Mouse (Mus musculus): ENCODE measurements around the gene Gm10518. TPM values are rescaled to one million over a fixed set of nuclear protein-coding genes. Genes with fewer than 3 reads are reported as not detected.

Gm10518 gene
- polyA plus RNA-seq, 1 experiment from 2014 or later: 0.20 TPM

DNA sequence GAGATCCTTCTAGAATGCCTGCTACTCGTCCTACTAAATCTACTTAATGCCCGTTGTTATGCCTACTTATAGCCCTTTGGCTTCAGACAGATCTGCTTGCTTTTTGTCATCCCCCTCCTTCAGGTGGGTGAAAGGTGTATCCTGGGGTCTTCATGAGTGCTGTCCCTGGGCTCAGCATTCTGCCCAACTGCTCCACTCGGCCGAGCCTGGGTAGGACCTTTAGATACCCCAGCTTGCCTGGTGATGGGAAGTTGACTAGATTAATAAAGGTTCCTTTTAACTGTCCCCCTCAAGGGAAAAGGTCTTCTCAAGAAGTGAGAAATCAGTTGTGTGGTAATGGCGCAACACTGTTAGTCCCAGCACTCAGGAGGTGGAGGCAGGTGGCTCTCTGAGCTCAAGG lies 24.9 kb downstream of the Gm10518 start:
- no peaks in the 10 kb centered on the region for H3K36me3 ChIP-seq (ENCODE audit: control insufficient read depth, insufficient read depth, low read length)
- DNase-seq (ENCODE audit: low spot score, missing footprints) (peak; percentile 57), ATAC-seq (ENCODE audit: low FRiP score) (no peak)
- no peak overlapping the region for H3K9ac ChIP-seq (ENCODE audit: low read length)
- H3K4me3 ChIP-seq (ENCODE audit: low read depth, low read length): no peak overlapping the region
- no peak overlapping the region for H3K27ac ChIP-seq (ENCODE audit: low read depth, low read length)
- WGBS: 87% methylated on average over 5 of the region's 5 CpGs
- H3K27me3 ChIP-seq (ENCODE audit: control insufficient read depth, insufficient read depth, low read length): no peaks in the 10 kb centered on the region
- no peak overlapping the region for H3K4me2 ChIP-seq
- no peaks in the 10 kb centered on the region for H3K4me1 ChIP-seq (ENCODE audit: control insufficient read depth, insufficient read depth, low read length)
- no peaks in the 10 kb centered on the region for H3K9me3 ChIP-seq (ENCODE audit: control insufficient read depth, low read length)

DNA sequence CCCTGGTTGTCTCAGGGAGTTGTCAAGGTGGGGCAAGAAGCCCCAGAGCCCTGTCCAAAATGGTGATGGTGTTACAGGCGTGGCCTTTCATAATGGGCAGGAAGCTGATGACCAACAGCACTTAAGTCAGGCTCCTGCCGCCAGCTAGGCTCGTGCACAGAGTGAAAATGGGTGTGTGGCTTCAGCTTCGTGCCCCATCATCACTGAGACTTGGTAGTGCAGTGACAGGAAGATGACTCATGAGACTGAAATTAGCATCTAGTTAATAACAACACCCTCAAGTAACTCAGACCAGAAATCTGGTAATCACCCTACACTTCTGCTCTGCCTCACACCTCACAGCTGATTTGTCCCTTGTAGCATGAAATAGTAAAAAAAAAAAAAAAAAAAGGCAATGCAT lies 25.7 kb downstream of the Gm10518 start:
- no peak overlapping the region for H3K4me3 ChIP-seq (ENCODE audit: low read depth, low read length)
- DNase-seq (ENCODE audit: low spot score, missing footprints) (no peak), ATAC-seq (ENCODE audit: low FRiP score) (no peak)
- WGBS: 85% methylated on average over 4 of the region's 4 CpGs
- H3K4me2 ChIP-seq: no peak overlapping the region
- no peaks in the 10 kb centered on the region for H3K9me3 ChIP-seq (ENCODE audit: control insufficient read depth, low read length)
- no peaks in the 10 kb centered on the region for H3K4me1 ChIP-seq (ENCODE audit: control insufficient read depth, insufficient read depth, low read length)
- no peak overlapping the region for H3K9ac ChIP-seq (ENCODE audit: low read length)
- H3K36me3 ChIP-seq (ENCODE audit: control insufficient read depth, insufficient read depth, low read length): no peaks in the 10 kb centered on the region
- H3K27ac ChIP-seq (ENCODE audit: low read depth, low read length): no peak overlapping the region
- no peaks in the 10 kb centered on the region for H3K27me3 ChIP-seq (ENCODE audit: control insufficient read depth, insufficient read depth, low read length)

- Histone ChIP-seq H3K4me3 (ENCODE audit: low read depth, low read length) (no peak overlapping the region), H3K27me3 (ENCODE audit: control insufficient read depth, insufficient read depth, low read length) (no peaks in the 10 kb centered on the region), H3K4me2 (no peak overlapping the region), H3K36me3 (ENCODE audit: control insufficient read depth, insufficient read depth, low read length) (no peaks in the 10 kb centered on the region), H3K27ac (ENCODE audit: low read depth, low read length) (no peak overlapping the region), H3K4me1 (ENCODE audit: control insufficient read depth, insufficient read depth, low read length) (no peaks in the 10 kb centered on the region), H3K9ac (ENCODE audit: low read length) (no peak overlapping the region), H3K9me3 (ENCODE audit: control insufficient read depth, low read length) (no peaks in the 10 kb centered on the region)
- WGBS: 80% methylated on average over 7 of the region's 7 CpGs
- ATAC-seq (ENCODE audit: low FRiP score) (no peak), DNase-seq (ENCODE audit: low spot score, missing footprints) (no peak)
These were observed 29.6 kb downstream of the Gm10518 start for GRCm38 (mm10) chr1:179832710-179833240.

DNA sequence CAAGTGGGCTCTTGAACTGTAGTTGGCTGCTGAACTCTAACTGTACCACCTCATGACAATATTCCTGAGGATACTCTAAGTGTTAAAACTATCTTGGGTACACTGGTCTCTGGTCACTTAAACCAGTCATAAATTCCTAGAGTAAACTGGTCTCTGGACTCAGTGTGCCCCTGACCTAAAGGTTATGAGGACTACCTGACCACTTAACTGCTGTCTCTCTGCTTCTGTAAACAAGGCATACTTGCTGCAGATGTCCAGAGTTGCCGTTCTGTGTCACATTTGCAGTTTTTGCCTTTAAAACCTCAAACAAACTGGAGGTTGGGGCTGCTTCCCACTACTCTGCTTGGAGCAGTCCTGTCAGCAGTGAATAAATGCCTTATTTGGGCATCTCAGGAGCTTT lies 30.4 kb downstream of the Gm10518 start:
- WGBS: 88% methylated on average over 1 of the region's 1 CpGs
- no peak overlapping the region for H3K4me3 ChIP-seq (ENCODE audit: low read depth, low read length)
- peak; percentile 61 for DNase-seq (ENCODE audit: low spot score, missing footprints)

GRCm38 (mm10) chr1:179835753-179836425 lies 32.7 kb downstream of the Gm10518 start:
- no peak overlapping the region for H3K27ac ChIP-seq (ENCODE audit: low read depth, low read length)
- H3K4me2 ChIP-seq: no peak overlapping the region
- H3K4me3 ChIP-seq (ENCODE audit: low read depth, low read length): no peak overlapping the region
- H3K9ac ChIP-seq (ENCODE audit: low read length): no peak overlapping the region
- no peak for DNase-seq (ENCODE audit: low spot score, missing footprints)
- H3K4me1 ChIP-seq (ENCODE audit: control insufficient read depth, insufficient read depth, low read length): no peaks in the 10 kb centered on the region
- H3K9me3 ChIP-seq (ENCODE audit: control insufficient read depth, low read length): no peaks in the 10 kb centered on the region
- H3K27me3 ChIP-seq (ENCODE audit: control insufficient read depth, insufficient read depth, low read length): no peaks in the 10 kb centered on the region
- ATAC-seq (ENCODE audit: low FRiP score): no peak
- 91% methylated on average over 1 of the region's 1 CpGs for WGBS
- no peaks in the 10 kb centered on the region for H3K36me3 ChIP-seq (ENCODE audit: control insufficient read depth, insufficient read depth, low read length)

More for the DNA sequence above, 30.4 kb downstream of the Gm10518 start:
- H3K9me3 ChIP-seq (ENCODE audit: control insufficient read depth, low read length): no peaks in the 10 kb centered on the region
- no peaks in the 10 kb centered on the region for H3K27me3 ChIP-seq (ENCODE audit: control insufficient read depth, insufficient read depth, low read length)
- H3K27ac ChIP-seq (ENCODE audit: low read depth, low read length): no peak overlapping the region
- H3K4me2 ChIP-seq: no peak overlapping the region
- no peaks in the 10 kb centered on the region for H3K36me3 ChIP-seq (ENCODE audit: control insufficient read depth, insufficient read depth, low read length)
- H3K4me1 ChIP-seq (ENCODE audit: control insufficient read depth, insufficient read depth, low read length): no peaks in the 10 kb centered on the region
- ATAC-seq (ENCODE audit: low FRiP score): no peak
- H3K9ac ChIP-seq (ENCODE audit: low read length): no peak overlapping the region

DNA sequence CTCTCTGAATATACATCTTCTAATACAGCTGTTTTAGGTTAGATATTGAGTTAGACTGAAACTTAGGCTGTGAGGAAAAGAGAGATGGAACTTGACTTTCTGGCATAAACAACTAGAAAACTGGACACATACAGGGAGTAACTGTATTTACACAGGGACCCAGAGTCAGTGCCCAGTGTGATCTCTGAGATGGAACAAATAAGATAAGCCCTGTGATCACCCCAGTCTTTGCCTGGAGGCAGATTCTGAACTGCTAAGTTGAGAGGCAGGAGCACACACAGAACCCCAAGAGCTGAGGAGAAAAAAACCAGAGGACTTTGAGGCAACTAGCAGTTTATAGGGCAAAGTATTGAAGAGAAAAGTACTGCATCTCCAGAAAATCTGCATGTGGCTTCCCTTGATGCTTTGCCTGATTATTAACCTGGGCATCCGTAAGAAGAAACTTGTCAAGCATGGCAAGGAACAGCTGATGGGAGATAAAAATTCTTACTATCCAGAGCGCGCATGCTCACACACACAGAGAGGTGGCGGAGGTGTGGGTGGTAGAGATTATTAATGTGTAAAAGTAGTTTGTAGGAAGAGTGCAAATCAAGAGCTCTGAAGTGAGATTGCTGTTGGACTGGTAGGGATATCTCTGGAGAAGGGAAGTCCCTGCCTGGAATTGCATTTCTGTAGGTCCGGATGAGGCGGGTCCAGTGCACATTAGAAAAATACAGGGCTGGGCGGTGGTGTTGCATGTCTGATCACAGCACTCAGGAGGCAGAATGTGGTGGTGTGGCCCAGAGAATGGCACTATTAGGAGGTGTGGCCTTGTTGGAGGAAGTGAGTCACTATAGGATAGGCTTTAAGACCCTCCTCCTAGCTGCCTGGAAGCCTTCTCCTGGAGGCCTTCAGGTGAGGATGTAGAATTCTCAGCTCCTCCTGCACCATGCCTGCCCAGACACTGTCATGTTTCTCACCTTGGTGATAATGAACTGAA lies 33.5 kb downstream of the Gm10518 start:
- no peak overlapping the region for H3K27ac ChIP-seq (ENCODE audit: low read depth, low read length)
- WGBS: 97% methylated on average over 7 of the region's 7 CpGs
- no peak for DNase-seq (ENCODE audit: low spot score, missing footprints)
- no peaks in the 10 kb centered on the region for H3K27me3 ChIP-seq (ENCODE audit: control insufficient read depth, insufficient read depth, low read length)
- H3K4me3 ChIP-seq (ENCODE audit: low read depth, low read length): no peak overlapping the region
- H3K36me3 ChIP-seq (ENCODE audit: control insufficient read depth, insufficient read depth, low read length): no peaks in the 10 kb centered on the region
- ATAC-seq (ENCODE audit: low FRiP score): no peak
- no peak overlapping the region for H3K4me2 ChIP-seq
- H3K9ac ChIP-seq (ENCODE audit: low read length): no peak overlapping the region
- H3K9me3 ChIP-seq (ENCODE audit: control insufficient read depth, low read length): no peaks in the 10 kb centered on the region
- no peaks in the 10 kb centered on the region for H3K4me1 ChIP-seq (ENCODE audit: control insufficient read depth, insufficient read depth, low read length)

DNA sequence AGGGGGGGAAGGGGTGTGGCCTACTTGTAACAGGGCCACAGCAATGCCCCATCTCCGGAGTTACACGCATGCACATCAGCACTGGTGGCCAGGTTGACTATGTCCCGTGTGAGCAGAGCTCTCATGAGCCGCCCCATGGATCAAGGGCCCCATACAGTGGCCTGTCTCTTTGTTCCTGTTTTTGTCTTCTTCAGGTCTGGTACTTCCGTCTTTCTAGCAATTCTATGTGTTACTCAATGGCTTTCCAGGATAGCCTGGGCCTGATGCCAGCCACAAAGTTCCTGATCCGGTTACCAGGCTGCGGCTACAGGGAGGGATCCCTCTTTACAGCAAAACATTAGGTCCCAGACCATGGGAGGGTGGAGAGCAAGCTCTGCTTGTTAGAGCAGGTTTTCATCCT lies 39.4 kb downstream of the Gm10518 start:
- Histone ChIP-seq H3K4me1 (ENCODE audit: control insufficient read depth, insufficient read depth, low read length) (no peaks in the 10 kb centered on the region), H3K36me3 (ENCODE audit: control insufficient read depth, insufficient read depth, low read length) (no peaks in the 10 kb centered on the region), H3K9ac (ENCODE audit: low read length) (no peak overlapping the region), H3K27ac (ENCODE audit: low read depth, low read length) (no peak overlapping the region), H3K4me2 (no peak overlapping the region), H3K9me3 (ENCODE audit: control insufficient read depth, low read length) (no peaks in the 10 kb centered on the region), H3K4me3 (ENCODE audit: low read depth, low read length) (no peak overlapping the region), H3K27me3 (ENCODE audit: control insufficient read depth, insufficient read depth, low read length) (no peaks in the 10 kb centered on the region)
- DNase-seq (ENCODE audit: low spot score, missing footprints) (peak; percentile 31), ATAC-seq (ENCODE audit: low FRiP score) (no peak)
- 92% methylated on average over 7 of the region's 7 CpGs for WGBS

DNA sequence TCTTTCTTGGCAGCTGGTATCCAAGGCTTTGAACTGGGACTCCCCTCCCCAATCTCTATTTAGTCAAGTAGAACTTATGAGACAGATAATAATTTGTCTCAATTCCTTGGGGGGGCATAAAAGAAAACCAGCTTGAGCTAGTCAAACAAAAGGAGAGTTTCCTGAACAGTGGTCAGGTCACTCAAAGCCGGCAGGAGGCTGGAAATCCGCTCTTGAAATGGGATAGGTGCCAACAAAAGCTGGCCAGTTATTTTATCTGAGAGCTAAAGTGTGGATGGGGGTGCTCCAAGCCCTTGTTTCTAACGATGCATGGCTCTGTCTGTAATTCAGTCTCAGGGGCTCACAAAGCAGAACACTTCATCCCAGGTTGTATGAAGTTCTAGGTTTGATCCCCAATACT lies 40.8 kb downstream of the Gm10518 start:
- H3K9ac ChIP-seq (ENCODE audit: low read length): no peak overlapping the region
- H3K4me2 ChIP-seq: no peak overlapping the region
- H3K27me3 ChIP-seq (ENCODE audit: control insufficient read depth, insufficient read depth, low read length): peaks cover 2% of the 10 kb centered on the region; the same call in 1 of the 2 replicates
- H3K4me3 ChIP-seq (ENCODE audit: low read depth, low read length): no peak overlapping the region
- ATAC-seq (ENCODE audit: low FRiP score) (no peak), DNase-seq (ENCODE audit: low spot score, missing footprints) (peak; percentile 56)
- peaks cover 2% of the 10 kb centered on the region; the same call in 1 of the 2 replicates for H3K4me1 ChIP-seq (ENCODE audit: control insufficient read depth, insufficient read depth, low read length)
- H3K36me3 ChIP-seq (ENCODE audit: control insufficient read depth, insufficient read depth, low read length): no peaks in the 10 kb centered on the region
- 50% methylated on average over 3 of the region's 3 CpGs for WGBS
- no peaks in the 10 kb centered on the region for H3K9me3 ChIP-seq (ENCODE audit: control insufficient read depth, low read length)
- H3K27ac ChIP-seq (ENCODE audit: low read depth, low read length): no peak overlapping the region

- Histone ChIP-seq H3K27ac (ENCODE audit: low read depth, low read length) (no peak overlapping the region), H3K4me3 (ENCODE audit: low read depth, low read length) (no peak overlapping the region), H3K9ac (ENCODE audit: low read length) (no peak overlapping the region), H3K36me3 (ENCODE audit: control insufficient read depth, insufficient read depth, low read length) (no peaks in the 10 kb centered on the region), H3K4me2 (no peak overlapping the region), H3K9me3 (ENCODE audit: control insufficient read depth, low read length) (no peaks in the 10 kb centered on the region), H3K27me3 (ENCODE audit: control insufficient read depth, insufficient read depth, low read length) (peaks cover 2% of the 10 kb centered on the region; the same call in 1 of the 2 replicates), H3K4me1 (ENCODE audit: control insufficient read depth, insufficient read depth, low read length) (peaks cover 2% of the 10 kb centered on the region; the same call in 1 of the 2 replicates)
- peak; percentile 89 for DNase-seq (ENCODE audit: low spot score, missing footprints)
- WGBS: 18% methylated on average over 5 of the region's 5 CpGs
- ATAC-seq (ENCODE audit: low FRiP score): peak; percentile 66
These were observed 41.7 kb downstream of the Gm10518 start for GRCm38 (mm10) chr1:179844894-179845293.
